Mouse (Mus musculus): Measurements from ENCODE around the gene Arhgef12.

The Arhgef12 gene

DNA sequence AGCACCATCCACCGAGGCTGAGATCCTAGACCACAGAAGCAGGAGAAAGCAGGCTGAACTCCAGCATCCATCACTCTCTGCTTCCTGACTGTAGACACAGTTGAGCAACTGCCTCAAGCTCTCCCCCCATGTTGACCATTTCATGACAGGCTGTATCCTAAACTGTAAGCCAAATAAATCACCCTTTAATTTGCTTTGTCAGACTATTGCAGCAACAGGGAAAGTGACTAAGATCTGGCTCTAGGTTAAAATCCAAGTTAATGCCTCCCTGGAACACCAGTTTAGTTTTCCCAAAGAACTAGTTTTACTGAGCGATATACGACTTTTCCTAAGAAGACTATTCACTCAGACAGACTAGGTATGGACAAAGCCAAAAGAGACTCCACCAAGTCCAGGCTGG is 28.3 kb downstream of the Arhgef12 start:
- no peak for DNase-seq (ENCODE audit: low spot score in 2 of 2)

DNA sequence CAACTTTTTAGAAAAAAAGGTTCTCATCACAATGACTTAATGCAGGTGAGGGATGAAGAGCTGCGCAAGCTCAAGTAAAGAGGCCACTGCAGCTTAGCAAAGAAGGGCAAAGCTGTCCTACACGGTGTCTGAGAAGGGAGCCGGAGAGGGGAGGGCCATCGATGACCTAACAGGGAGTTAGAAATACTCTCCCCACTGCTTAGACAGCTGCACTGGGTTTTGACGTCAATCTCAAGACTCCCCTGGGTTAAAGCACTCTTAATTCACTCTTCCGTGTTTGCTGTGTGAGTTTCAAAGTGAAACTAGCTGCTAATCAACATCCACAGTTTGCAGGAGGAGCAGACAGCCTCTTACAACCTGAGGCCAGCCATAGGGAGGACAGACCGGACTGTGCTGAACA is 30.9 kb downstream of the Arhgef12 start:
- no peak for DNase-seq (ENCODE audit: low spot score in 2 of 2)

DNA sequence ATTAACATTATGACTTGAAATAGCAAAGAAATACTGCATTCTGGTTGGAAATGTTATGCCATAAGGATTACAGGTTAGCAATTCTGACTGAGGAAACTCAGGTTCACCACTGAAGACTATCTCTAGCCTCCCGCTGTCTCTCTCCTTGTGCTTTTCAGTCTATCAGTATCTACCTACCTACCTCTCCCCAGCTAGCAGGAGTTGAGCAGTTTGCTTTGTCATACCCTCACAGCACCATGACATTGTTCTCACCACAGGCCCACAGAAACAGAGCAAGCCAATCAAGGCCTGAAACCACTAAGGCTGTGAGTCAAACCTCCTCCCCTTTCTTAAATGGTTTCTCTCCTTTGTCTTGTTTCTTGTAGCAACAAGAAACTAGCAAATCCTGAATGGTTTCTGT is 32.4 kb downstream of the Arhgef12 start:
- no peak for DNase-seq (ENCODE audit: low spot score in 2 of 2)

DNA sequence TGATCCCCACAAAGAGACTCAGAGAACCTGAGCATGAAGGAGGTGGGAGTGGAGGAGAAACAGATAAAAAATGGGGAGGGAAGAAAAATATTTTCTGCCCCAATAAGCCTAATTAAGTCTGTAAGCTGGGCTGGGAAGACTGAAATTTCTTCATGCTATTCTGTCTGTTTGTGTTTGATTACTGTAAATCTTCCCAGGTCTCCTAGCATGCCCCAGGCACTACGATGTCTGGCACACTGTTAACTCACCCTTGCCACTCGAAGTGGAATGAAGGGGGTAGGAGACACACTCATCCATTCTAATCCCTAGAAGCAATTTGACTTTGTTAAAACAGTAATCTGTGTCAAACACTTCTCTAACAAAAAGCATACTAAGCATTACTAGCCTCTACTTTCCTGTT is 35.3 kb downstream of the Arhgef12 start:
- DNase-seq (ENCODE audit: low spot score in 2 of 2), result no peak

DNA sequence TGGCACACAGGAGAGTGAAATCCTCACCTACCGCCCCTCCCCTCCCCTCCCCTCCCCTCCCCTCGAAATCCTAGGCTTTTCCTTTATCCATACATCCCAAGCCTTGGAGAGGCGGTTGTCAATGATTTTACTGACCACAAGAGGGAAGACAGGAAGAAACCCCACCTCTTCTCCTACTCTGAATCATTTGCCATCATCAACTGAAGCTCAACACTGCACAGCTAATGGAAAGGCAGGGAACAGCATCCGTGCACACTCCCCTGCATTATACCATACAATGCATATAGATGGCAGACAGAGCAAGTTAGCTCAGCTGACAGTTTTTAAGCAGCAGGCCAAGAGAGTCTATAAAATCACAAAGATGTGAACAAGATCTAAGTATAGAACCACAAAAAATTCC is 35.9 kb downstream of the Arhgef12 start:
- no peak for DNase-seq (ENCODE audit: low spot score in 2 of 2)

DNA sequence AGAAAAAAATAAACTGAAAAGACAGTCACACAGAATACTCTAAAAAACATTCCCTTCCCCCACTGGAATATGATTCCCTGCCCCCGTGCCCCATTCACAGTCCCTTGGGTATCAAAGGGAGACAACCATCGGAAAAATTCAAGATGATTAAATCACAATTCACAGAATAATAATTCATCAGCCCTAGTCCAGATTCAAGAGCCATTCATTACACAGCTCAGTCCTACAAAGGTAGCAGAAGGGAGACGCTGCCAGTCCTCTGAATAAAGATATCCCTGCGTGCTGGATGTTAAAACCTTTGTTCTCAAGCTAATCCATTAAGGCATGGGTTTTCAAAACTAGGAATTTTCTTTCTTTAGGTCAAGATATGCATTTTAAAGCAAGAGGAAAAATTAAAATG is 36.5 kb downstream of the Arhgef12 start:
- DNase-seq (ENCODE audit: low spot score in 2 of 2), result no peak

DNA sequence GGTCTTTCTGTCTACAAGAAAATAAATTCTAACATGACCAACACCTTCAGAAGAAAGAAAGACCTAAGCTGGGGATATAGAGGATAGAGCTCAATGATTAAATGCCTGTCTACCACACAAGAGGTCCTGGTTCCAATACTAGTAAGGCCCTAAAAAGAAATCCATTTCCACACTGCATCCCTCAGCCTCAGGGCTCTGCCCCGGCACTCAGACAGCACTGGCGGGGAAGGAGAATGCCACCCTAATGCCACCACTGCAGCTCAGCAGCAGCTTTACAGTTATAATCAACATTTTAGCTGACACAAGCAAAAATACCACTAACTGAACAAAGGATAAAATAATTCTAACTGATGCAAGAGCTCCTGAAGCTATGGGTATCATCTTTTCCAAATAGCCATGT is 36.9 kb downstream of the Arhgef12 start:
- DNase-seq (ENCODE audit: low spot score in 2 of 2), result no peak

DNA sequence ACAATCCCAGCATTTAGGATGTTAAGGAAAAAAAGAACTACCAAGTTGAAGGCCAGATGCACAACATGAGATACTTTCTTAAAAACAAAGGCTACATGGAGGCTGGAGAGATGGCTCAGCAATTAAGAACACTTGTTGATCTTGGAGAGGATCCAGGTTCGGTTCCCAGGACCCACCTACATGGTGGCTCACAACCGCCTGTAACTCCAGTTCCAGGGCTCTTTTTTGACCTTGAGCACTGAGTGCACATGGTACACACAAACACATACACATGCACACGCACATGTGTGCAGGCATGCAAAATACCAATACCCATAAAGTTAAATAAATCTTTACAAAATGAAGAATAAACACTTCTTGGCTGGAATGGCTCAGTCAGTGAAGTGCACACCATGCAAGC is 39.1 kb downstream of the Arhgef12 start:
- no peak for DNase-seq (ENCODE audit: low spot score in 2 of 2)

DNA sequence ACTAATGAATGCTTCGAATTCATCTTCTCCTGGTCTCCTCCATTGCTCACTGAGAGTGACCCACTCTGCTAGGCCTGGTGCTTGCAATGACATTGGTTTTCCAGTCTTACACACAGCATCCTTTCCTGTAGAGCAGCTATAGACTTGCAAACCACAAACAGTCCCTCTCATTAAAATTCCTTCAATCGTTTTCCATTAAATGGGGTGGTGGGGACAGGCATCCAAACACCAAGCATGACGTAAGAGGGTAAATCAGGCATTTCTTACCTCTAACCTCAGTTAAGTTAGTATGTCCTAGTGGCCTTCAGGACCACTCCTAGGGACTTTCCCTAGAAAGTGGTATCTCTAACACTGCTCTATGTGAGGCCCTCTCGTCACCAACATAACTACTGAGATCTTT is 41.8 kb downstream of the Arhgef12 start:
- no peak for DNase-seq (ENCODE audit: low spot score in 2 of 2)

DNA sequence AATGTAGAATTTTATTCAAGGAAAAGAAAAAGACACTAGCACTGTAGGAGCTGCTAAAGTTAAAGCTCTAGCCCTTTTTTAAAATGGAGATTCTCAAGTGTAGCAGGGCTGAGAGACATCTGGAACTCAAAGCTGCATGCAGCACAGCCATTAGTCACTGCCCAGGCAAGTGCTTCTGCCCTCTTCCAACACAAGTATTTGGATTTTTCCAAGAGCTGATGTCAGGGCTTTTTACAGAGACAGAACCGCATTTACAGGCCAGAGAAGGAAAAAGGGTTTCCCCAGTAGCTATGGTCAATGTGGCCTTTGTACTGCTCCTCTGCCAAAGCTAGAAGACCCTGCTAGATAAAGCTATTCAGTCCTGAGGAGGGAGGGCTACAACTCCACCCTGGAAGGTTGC is 45.5 kb downstream of the Arhgef12 start:
- no peak for DNase-seq (ENCODE audit: low spot score in 2 of 2)

DNA sequence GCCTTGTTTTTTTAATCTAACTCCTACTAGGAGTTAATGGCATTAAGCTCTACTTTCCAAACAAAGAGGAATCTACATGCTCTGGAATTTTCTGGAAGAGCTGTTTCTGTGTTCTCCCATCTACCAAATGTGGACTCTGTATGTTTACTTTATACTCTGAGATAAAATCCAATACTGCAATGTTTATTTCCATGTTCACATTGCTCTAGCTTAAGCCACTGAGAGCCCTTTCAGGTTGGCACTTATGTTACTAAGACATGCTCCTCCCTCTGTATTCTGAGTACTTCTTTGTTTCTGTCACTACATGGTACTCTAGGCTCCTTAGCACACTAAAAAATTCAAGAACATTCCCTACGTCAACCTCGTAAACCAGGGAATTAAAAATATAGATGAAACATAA is 56.6 kb downstream of the Arhgef12 start:
- DNase-seq (ENCODE audit: low spot score in 2 of 2), result no peak

DNA sequence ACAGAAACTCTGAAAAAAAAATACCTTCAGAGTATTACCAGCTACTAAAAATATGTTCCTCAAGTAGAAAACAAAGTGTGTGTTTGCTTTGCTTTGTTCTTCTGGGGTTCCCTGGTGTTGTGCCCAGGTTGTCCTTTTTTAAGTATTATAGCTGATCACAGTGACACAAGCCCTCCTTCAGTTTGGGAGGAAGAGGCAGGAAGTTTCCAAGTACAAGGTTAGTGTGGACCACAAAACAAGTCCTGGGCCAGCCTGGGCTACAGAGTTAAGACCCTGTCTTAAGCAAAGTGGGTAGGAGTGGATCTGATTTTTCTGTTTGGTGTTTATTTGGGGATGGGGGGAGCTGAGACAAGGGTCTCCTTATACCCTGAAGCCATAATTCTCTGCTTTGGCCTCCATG is 62.6 kb downstream of the Arhgef12 start:
- DNase-seq (ENCODE audit: low spot score in 2 of 2), result no peak

DNA sequence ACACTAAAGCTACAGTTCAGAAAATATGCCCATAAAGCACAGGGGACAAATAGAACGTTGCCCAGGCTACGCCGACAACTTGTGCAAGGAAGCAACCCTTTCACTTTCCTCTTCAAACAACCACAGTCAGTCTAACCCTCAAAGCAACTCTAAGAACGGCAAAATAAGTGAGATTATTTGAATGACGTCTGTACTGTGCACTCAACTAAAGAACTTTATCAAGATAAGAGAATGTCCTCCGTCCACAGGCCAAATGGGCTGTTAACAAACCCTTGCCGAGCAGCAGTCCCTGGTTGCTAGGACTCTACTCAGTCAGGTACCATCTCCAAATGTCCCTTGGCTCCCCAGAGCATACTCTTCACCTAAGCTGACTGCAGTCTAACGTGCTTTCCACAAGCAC is 68.6 kb downstream of the Arhgef12 start:
- DNase-seq (ENCODE audit: low spot score in 2 of 2), result no peak

DNA sequence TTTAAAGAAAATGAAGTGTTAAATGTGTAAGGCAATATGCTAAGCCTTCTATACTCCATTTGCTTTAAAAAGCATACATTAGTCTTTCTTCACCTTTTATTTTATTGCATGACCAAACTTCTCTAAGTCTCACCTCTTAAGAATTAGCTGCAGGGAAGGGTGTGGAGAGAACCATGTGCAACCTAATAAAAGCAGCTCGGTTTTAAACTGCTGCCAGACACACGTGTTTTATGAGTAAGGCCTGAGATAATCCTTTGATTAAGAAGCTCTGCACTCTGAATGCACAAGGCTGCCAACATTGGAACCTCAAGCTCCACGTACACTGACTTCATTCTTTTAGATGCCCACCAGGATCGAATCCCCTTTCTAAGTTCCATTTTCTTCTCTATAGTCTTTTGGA is 71.8 kb downstream of the Arhgef12 start:
- no peak for DNase-seq (ENCODE audit: low spot score in 2 of 2)

DNA sequence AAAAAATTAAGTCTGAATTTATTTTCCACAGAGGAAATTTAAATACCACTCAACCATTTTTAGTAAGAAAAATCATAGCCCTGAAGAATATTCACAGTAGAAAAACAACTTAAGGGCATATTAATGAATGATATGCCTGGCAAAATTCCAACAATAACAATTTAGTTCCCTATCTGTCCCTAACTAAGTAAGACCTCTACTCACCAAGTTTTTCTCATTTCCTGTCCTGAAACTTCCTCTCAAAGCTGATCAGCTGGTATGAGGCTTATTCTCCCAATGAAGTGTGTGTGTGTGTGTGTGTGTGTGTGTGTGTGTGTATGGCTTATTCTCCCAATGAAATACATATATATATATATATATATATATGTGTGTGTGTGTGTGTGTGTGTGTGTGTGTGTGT is 72.8 kb downstream of the Arhgef12 start:
- no peak for DNase-seq (ENCODE audit: low spot score in 2 of 2)

DNA sequence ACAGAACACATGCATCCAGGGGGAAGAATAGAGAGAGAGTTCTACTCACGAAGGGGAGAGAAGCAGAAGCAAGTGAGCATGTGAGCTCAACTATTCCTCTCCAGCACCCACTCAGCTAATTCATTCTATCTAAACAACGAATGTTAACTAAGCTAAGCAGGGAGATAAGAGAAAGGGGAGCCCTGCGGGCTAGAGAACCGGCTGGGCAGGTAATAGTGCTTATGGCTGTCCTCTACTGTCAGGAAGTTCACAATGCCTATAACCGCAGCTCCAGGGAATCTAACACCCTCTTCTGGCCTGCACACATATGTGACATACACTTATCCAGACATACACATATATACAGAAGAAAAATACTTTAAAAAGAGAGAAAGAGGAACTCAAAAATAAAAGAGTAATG is 79.3 kb downstream of the Arhgef12 start:
- DNase-seq (ENCODE audit: low spot score in 2 of 2), result no peak

DNA sequence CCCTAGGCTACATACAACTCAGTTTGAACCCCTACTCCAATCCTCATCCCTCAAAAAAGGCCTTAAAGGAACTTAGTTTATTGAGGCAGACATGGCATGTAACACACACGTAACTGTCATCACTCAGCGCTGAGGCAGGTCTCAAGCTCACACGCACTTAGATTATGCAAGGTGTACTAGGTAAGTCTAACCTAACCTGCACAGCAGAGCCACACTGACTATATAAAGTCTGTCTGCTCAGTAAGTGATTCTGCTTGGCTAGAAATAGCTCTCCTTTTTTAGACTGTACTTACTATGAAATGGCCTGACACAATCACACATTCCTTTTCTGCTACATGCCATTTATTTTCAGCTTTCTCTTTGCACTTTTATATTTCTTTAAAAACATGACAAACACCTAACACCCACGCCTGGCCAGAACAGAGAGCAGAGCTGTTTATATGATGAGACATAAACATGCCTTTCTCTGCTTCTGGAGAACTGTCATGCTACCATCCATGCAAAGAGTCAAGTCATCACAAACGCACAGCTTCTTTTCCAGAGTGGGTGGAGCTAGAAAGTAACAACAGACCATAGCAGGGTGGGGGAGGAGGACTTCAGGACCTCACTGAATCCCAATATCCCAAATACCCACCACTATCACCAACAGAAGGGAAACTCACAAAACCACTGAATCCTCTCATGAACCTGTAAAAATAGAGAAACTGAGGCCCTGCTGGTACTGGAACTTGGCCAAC is 85.4 kb downstream of the Arhgef12 start:
- DNase-seq (ENCODE audit: low spot score in 2 of 2), result no peak

DNA sequence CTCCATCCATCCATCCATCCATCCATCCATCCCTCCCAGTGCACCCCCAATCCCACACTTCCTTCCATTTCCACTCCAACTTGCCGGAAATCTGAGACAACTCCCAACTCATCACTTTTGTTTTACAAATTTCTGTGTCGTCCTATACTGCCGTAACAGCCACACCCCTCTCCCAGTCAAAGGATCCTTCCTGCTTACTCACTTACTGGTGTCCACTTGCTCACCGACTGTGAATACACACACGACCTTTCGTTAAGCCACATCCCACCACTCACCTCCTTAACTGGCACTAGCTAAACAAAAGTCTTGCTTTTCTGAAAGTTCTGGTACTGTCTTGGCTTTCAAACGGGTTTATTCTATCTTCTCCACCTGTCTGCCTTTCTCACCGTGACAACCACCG is 87.4 kb downstream of the Arhgef12 start:
- no peak for DNase-seq (ENCODE audit: low spot score in 2 of 2)

DNA sequence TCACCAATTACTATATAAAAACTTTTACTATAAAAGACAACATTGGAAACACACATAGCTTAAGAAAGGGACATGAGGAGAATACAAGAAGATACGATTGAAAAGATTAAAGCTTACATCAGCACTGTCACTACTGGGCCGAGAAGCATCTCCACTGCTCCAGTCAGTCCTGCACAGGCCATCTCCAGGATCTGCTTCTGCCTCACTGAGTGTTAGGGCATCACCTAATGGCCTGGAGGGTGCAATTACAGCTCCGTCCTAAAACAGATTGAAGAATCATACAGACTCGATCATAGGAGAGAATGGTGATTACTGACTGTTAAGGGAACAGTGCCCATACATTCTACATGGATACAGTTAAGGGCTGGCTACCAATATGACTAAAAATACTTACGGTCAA is 91.3 kb downstream of the Arhgef12 start:
- DNase-seq (ENCODE audit: low spot score in 2 of 2), result no peak

DNA sequence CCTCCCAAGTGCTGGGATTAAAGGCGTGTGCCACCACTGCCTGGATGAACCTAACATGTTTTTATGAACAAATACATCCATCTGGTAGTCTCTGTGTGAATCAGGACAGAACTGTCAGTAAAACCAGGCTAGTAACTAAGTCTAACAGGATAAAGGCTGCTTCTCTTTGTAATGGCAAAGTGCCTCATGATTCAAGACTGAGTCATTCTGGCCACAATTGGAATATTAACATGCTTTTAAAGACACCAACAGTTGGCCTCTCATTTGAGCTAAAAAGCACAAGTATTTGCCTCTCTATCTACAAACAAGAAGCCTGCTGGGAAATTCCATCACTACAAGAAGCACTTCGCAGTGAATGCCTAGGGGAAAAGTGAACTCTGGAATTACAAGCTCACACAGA is 91.7 kb downstream of the Arhgef12 start:
- DNase-seq (ENCODE audit: low spot score in 2 of 2), result no peak

DNA sequence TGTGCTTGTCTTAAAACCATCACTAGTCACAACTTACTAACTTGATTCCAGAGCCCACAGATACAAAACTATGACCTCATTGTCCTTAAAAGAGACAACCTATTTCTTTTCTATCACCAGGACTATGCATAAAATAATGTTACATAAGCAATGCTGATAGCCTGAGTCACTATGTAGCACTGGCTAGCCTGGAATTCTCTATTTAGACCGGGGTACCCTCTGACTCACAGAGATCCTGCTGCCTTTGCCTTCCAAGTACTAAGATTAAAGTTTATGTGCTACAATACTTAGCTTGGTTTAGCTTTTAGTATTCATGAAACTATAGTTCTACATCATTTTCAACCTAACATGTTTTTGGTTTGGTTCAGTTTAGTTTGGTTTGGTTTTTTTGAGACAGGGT is 92.2 kb downstream of the Arhgef12 start:
- DNase-seq (ENCODE audit: low spot score in 2 of 2), result no peak

DNA sequence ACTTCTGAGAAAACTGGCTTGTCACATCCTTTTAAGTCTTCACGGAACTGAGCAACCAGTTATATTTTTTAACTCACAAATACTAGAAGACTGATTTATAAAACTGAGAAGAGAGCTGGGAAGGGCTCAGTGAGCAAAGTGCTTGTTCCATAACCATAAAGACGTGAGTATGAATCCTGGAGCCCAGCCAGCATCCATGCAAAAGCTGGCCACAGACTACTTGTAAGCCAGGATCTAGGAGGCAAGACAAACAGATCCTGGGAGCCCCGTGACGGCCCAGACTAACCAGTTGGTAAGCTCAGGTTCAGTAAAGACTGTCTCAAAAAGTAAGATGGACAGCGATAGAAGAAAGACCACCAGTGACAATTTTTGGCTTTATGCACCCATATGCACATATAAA is 94.5 kb downstream of the Arhgef12 start:
- no peak for DNase-seq (ENCODE audit: low spot score in 2 of 2)

DNA sequence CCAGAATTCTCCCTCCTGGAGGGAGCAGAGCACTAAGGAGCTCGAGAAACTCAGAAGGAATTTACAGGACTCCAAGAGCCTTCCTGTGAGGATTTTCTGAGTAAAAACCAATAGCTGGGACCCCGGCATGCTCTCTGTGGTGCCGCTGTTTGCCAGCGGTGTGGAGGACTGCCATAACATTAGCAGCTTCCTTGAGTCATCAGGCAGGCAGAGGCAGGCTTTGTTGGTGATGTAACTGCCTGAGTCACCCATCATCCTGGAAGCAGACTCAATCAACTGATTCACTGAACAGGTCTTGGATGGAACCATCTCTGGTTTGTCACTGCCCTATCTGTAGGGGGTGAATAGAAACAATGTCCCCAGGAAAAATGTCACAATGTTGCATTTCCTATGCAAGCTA is 96.0 kb downstream of the Arhgef12 start:
- peak; percentile 24 to 45 for DNase-seq (ENCODE audit: low spot score in 2 of 2)

DNA sequence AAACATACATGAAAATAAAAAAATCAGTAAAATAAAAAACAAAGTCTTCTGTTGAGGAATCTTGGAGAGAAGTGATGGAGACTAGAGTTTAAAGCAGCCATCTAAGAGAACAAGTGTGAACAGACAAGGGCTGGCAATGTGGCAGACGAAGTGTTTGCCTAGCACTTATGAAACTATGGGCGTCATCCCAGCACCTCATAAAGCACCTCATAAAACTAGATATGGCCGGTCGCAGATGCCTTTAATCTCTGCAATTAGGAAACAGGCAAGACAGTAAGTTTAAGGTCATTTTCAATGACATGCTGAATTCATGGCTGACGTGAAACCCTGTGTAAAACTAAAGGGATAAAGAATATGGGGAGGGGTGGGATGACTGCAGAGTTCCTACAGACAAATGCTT is 103.2 kb downstream of the Arhgef12 start:
- no peak for DNase-seq (ENCODE audit: low spot score in 2 of 2)

Measured in urinary bladder, adult 18-20 months (tissue).